In genomic region chr2:157077641-157078058, GRCm38 (mm10) we compare ENCODE assay signal across 10 mouse cellular contexts. TPM values are rescaled to one million over a fixed set of nuclear protein-coding genes. Genes with fewer than 3 reads are reported as not detected.
DNase-seq lines count a peak whose midpoint lies in the region; ATAC-seq and TF ChIP-seq lines count a peak whose summit lies in the region.
"Had no signal": no experiment of that assay in that cellular context is flagged by ENCODE, and none has a peak within 500 bp of the region (broad histone marks: within the 10 kb centered on the region; RNA-seq: fewer than 3 reads in every experiment).

No protein-coding gene starts in this region.

- H3K79me2 ChIP-seq in liver, adult 2 months (ENCODE audit: control insufficient read depth, insufficient read depth, low read length) = peaks cover 4% of the 10 kb centered on the region; the same call in 1 of the 2 replicates

- H3K27me3 ChIP-seq in embryonic facial prominence, embryonic 14.5 days (replicated peaks; ENCODE audit: control insufficient read depth, insufficient read depth, low read length) = no peaks in the 10 kb centered on the region
- 0 out of 2 replicates have a peak, but pooled peaks cover 4% of the 10 kb centered on the region for H3K27me3 ChIP-seq in heart, embryonic 12.5 days (replicated peaks)
- H3K27me3 ChIP-seq in kidney, embryonic 15.5 days = no peaks in the 10 kb centered on the region
- H3K27me3 ChIP-seq in liver, adult 2 months (ENCODE audit: control insufficient read depth, insufficient read depth, low read length) = peaks cover 10% of the 10 kb centered on the region
- no peaks in the 10 kb centered on the region for H3K27me3 ChIP-seq in midbrain, embryonic 14.5 days (ENCODE audit: control insufficient read depth, insufficient read depth, low read length)
- H3K27me3 ChIP-seq in stomach, embryonic 14.5 days (ENCODE audit: control insufficient read depth, insufficient read depth, low read length) = no peaks in the 10 kb centered on the region

- ATAC-seq in embryonic facial prominence, embryonic 14.5 days (ENCODE audit: low read depth) = no peak
- ATAC-seq in heart, embryonic 12.5 days (ENCODE audit: insufficient number of reproducible peaks, low FRiP score) = 0 out of 2 replicates have a peak, but pooled peaks have one; percentile 26
- ATAC-seq in kidney, embryonic 15.5 days (replicated peaks; ENCODE audit: low FRiP score) = peak; percentile 16; the same call in 1 of the 2 replicates
- no peak for ATAC-seq in midbrain, embryonic 14.5 days (ENCODE audit: low FRiP score, low TSS enrichment)
- no peak for ATAC-seq in stomach, embryonic 14.5 days (ENCODE audit: insufficient number of reproducible peaks, insufficient read depth, low FRiP score, low read depth)

- TF ChIP-seq POLR2A in liver, adult 2 months (IDR thresholded peaks at IDR 0.05; ENCODE audit: extremely low read depth, insufficient read depth, low read length) = no peak

- peak overlapping the region; percentile 70 for H3K4me2 ChIP-seq in embryonic facial prominence, embryonic 14.5 days (ENCODE audit: low read depth, low read length)
- peak overlapping the region; percentile 92 for H3K4me2 ChIP-seq in heart, embryonic 12.5 days
- peak overlapping the region; percentile 93 for H3K4me2 ChIP-seq in kidney, embryonic 15.5 days
- H3K4me2 ChIP-seq in midbrain, embryonic 14.5 days (ENCODE audit: low read length) = peak overlapping the region; percentile 100
- peak overlapping the region; percentile 92 for H3K4me2 ChIP-seq in stomach, embryonic 14.5 days (replicated peaks; ENCODE audit: low read depth, low read length)

- peak overlapping the region; percentile 92 for H3K4me3 ChIP-seq in embryonic facial prominence, embryonic 14.5 days (ENCODE audit: low read depth, low read length)
- H3K4me3 ChIP-seq in heart, embryonic 12.5 days = peak overlapping the region; percentile 76
- H3K4me3 ChIP-seq in kidney, embryonic 15.5 days (replicated peaks) = peak overlapping the region; percentile 85
- H3K4me3 ChIP-seq in liver, adult 2 months (ENCODE audit: insufficient read depth, low read depth, low read length) = peak overlapping the region; percentile 92
- H3K4me3 ChIP-seq in midbrain, embryonic 14.5 days (replicated peaks; ENCODE audit: low read depth, low read length) = peak overlapping the region; percentile 96
- peak overlapping the region; percentile 94 for H3K4me3 ChIP-seq in stomach, embryonic 14.5 days (ENCODE audit: low read depth, low read length)

- peaks cover 49% of the 10 kb centered on the region for H3K4me1 ChIP-seq in embryonic facial prominence, embryonic 14.5 days (ENCODE audit: control insufficient read depth, insufficient read depth, low read length)
- H3K4me1 ChIP-seq in heart, embryonic 12.5 days (replicated peaks) = peaks cover 61% of the 10 kb centered on the region
- H3K4me1 ChIP-seq in kidney, embryonic 15.5 days = peaks cover 70% of the 10 kb centered on the region
- H3K4me1 ChIP-seq in liver, adult 2 months (ENCODE audit: control insufficient read depth, insufficient read depth, low read length) = peaks cover 9% of the 10 kb centered on the region
- peaks cover 58% of the 10 kb centered on the region for H3K4me1 ChIP-seq in midbrain, embryonic 14.5 days (ENCODE audit: control insufficient read depth, insufficient read depth, low read length)
- H3K4me1 ChIP-seq in stomach, embryonic 14.5 days (ENCODE audit: control insufficient read depth, insufficient read depth, low read length) = peaks cover 49% of the 10 kb centered on the region

- TF ChIP-seq CTCF in liver, adult 2 months (IDR thresholded peaks at IDR 0.05; ENCODE audit: low read depth, low read length) = no peak

- peak overlapping the region; percentile 92 for H3K9ac ChIP-seq in embryonic facial prominence, embryonic 14.5 days (ENCODE audit: low read depth, low read length)
- H3K9ac ChIP-seq in heart, embryonic 12.5 days = peak overlapping the region; percentile 95
- H3K9ac ChIP-seq in kidney, embryonic 15.5 days = peak overlapping the region; percentile 97
- H3K9ac ChIP-seq in liver, adult 2 months (ENCODE audit: low read depth, low read length) = peak overlapping the region; percentile 78
- H3K9ac ChIP-seq in midbrain, embryonic 14.5 days (replicated peaks; ENCODE audit: low read length) = peak overlapping the region; percentile 98
- peak overlapping the region; percentile 95 for H3K9ac ChIP-seq in stomach, embryonic 14.5 days (replicated peaks; ENCODE audit: low read depth, low read length)

- H3K36me3 ChIP-seq in embryonic facial prominence, embryonic 14.5 days (ENCODE audit: control insufficient read depth, insufficient read depth, low read length) = peaks cover 24% of the 10 kb centered on the region; the same call in 1 of the 2 replicates
- 0 out of 2 replicates have a peak, but pooled peaks cover 5% of the 10 kb centered on the region for H3K36me3 ChIP-seq in heart, embryonic 12.5 days
- H3K36me3 ChIP-seq in kidney, embryonic 15.5 days = peaks cover 15% of the 10 kb centered on the region
- no peaks in the 10 kb centered on the region for H3K36me3 ChIP-seq in liver, adult 2 months (ENCODE audit: control insufficient read depth, insufficient read depth, low read length)
- peaks cover 10% of the 10 kb centered on the region for H3K36me3 ChIP-seq in midbrain, embryonic 14.5 days (ENCODE audit: control insufficient read depth, insufficient read depth, low read length)
- H3K36me3 ChIP-seq in stomach, embryonic 14.5 days (ENCODE audit: control insufficient read depth, insufficient read depth, low read length) = peaks cover 5% of the 10 kb centered on the region; the same call in 1 of the 2 replicates
- H3K36me3 ChIP-seq: G1E had no signal

- WGBS in embryonic facial prominence, embryonic 14.5 days = under 1% methylated on average over 15 of the region's 15 CpGs
- WGBS in heart, embryonic 12.5 days = 4% methylated on average over 15 of the region's 15 CpGs
- WGBS in kidney, embryonic 15.5 days = 0% methylated on average over 15 of the region's 15 CpGs
- 6% methylated on average over 15 of the region's 15 CpGs for WGBS in liver, adult 2 months
- WGBS in midbrain, embryonic 14.5 days = under 1% methylated on average over 15 of the region's 15 CpGs
- WGBS in stomach, embryonic 14.5 days = 1% methylated on average over 15 of the region's 15 CpGs

- H3K27ac ChIP-seq in embryonic facial prominence, embryonic 14.5 days (replicated peaks; ENCODE audit: low read depth, low read length) = peak overlapping the region; percentile 92
- peak overlapping the region; percentile 91 for H3K27ac ChIP-seq in heart, embryonic 12.5 days (ENCODE audit: poor library complexity, severe bottlenecking)
- peak overlapping the region; percentile 99 for H3K27ac ChIP-seq in kidney, embryonic 15.5 days
- peak overlapping the region; percentile 59 for H3K27ac ChIP-seq in liver, adult 2 months (replicated peaks; ENCODE audit: insufficient read depth, low read depth, low read length)
- peak overlapping the region; percentile 99 for H3K27ac ChIP-seq in midbrain, embryonic 14.5 days (replicated peaks; ENCODE audit: low read depth, low read length)
- H3K27ac ChIP-seq in stomach, embryonic 14.5 days (ENCODE audit: low read length) = peak overlapping the region; percentile 94

- no peaks in the 10 kb centered on the region for H3K9me3 ChIP-seq in embryonic facial prominence, embryonic 14.5 days (ENCODE audit: control insufficient read depth, low read length)
- no peaks in the 10 kb centered on the region for H3K9me3 ChIP-seq in heart, embryonic 12.5 days (replicated peaks)
- no peaks in the 10 kb centered on the region for H3K9me3 ChIP-seq in kidney, embryonic 15.5 days (replicated peaks)
- no peaks in the 10 kb centered on the region for H3K9me3 ChIP-seq in midbrain, embryonic 14.5 days (ENCODE audit: control insufficient read depth, low read length)
- H3K9me3 ChIP-seq in stomach, embryonic 14.5 days (ENCODE audit: control insufficient read depth, low read depth, low read length) = no peaks in the 10 kb centered on the region

- DNase-seq in thymus, postnatal 14 days = peak; percentile 9
- DNase-seq in thymus, postnatal 10 days (ENCODE audit: low spot score in 2 of 2) = no peak
- DNase-seq in embryonic facial prominence, embryonic 14.5 days (ENCODE audit: low spot score) = peak; percentile 88
- peak; percentile 54 for DNase-seq in liver, adult 2 months (ENCODE audit: extremely low read depth, low read depth, low spot score)
- DNase-seq in midbrain, embryonic 14.5 days = peak; percentile 75

RNA-seq across cellular contexts. Expression of gene Soga1, which starts 1.4 kb away (rescaled TPM):
- polyA plus RNA-seq in embryonic facial prominence, embryonic 14.5 days (2014; fragmentation: Nextera tagmentation; extraction: Ambion mirVana) = 5.2 and 6.3 TPM in 2 replicates
- 4.5 and 5.2 TPM in 2 replicates for polyA plus RNA-seq in heart, embryonic 12.5 days (2016; fragmentation: Nextera tagmentation; extraction: Ambion mirVana)
- 3.5 and 4.2 TPM in 2 replicates for polyA plus RNA-seq in kidney, embryonic 15.5 days (2015; fragmentation: Nextera tagmentation; extraction: Ambion mirVana)
- total RNA-seq in liver, adult 2 months (2014; rRNA removed) = 1.0 and 2.6 TPM in 2 replicates
- 1.1 and 1.5 TPM in 2 replicates for polyA plus RNA-seq in liver, adult 2 months (2012; rRNA removed)
- 12.0 and 13.1 TPM in 2 replicates for polyA plus RNA-seq in midbrain, embryonic 14.5 days (2014; fragmentation: Nextera tagmentation; extraction: Ambion mirVana)
- polyA plus RNA-seq in stomach, embryonic 14.5 days (2014; fragmentation: Nextera tagmentation; extraction: Ambion mirVana) = 7.3 and 8.1 TPM in 2 replicates

RNA-seq across cellular contexts. Expression of gene Tldc2, which starts 9.2 kb away (rescaled TPM):
- polyA plus RNA-seq in embryonic facial prominence, embryonic 14.5 days (2014; fragmentation: Nextera tagmentation; extraction: Ambion mirVana) = not detected in 2 replicates
- not detected in 2 replicates for polyA plus RNA-seq in heart, embryonic 12.5 days (2016; fragmentation: Nextera tagmentation; extraction: Ambion mirVana)
- 0.27 TPM in 1 of 2 replicates, not detected in the other for polyA plus RNA-seq in kidney, embryonic 15.5 days (2015; fragmentation: Nextera tagmentation; extraction: Ambion mirVana)
- total RNA-seq in liver, adult 2 months (2014; rRNA removed) = not detected in 2 replicates
- not detected in 2 replicates for polyA plus RNA-seq in liver, adult 2 months (2012; rRNA removed)
- not detected in 2 replicates for polyA plus RNA-seq in midbrain, embryonic 14.5 days (2014; fragmentation: Nextera tagmentation; extraction: Ambion mirVana)
- not detected in 2 replicates for polyA plus RNA-seq in stomach, embryonic 14.5 days (2014; fragmentation: Nextera tagmentation; extraction: Ambion mirVana)
- total RNA-seq: G1E; layer of hippocampus, postnatal 25 days had no signal
- polyA plus RNA-seq: G1E had no signal

RNA-seq across cellular contexts. Expression of gene Samhd1, which starts 57.4 kb away (rescaled TPM):
- polyA plus RNA-seq in embryonic facial prominence, embryonic 14.5 days (2014; fragmentation: Nextera tagmentation; extraction: Ambion mirVana) = 23.6 and 24.0 TPM in 2 replicates
- polyA plus RNA-seq in heart, embryonic 12.5 days (2016; fragmentation: Nextera tagmentation; extraction: Ambion mirVana) = 17.2 and 18.0 TPM in 2 replicates
- 25.3 and 27.2 TPM in 2 replicates for polyA plus RNA-seq in kidney, embryonic 15.5 days (2015; fragmentation: Nextera tagmentation; extraction: Ambion mirVana)
- total RNA-seq in liver, adult 2 months (2014; rRNA removed) = 22.8 and 26.9 TPM in 2 replicates
- 7.5 and 12.0 TPM in 2 replicates for polyA plus RNA-seq in liver, adult 2 months (2012; rRNA removed)
- 9.2 and 12.1 TPM in 2 replicates for polyA plus RNA-seq in midbrain, embryonic 14.5 days (2014; fragmentation: Nextera tagmentation; extraction: Ambion mirVana)
- 30.6 and 32.5 TPM in 2 replicates for polyA plus RNA-seq in stomach, embryonic 14.5 days (2014; fragmentation: Nextera tagmentation; extraction: Ambion mirVana)

Comparison
In these comparisons a context has a peak if more than half of its experiments do, and no peak if none do; other contexts are left out.
1. DNase-seq: peak in thymus, postnatal 14 days (single experiment), embryonic facial prominence, embryonic 14.5 days (single experiment), liver, adult 2 months (single experiment) and midbrain, embryonic 14.5 days (single experiment); none in thymus, postnatal 10 days (0 of 2).
2. ATAC-seq: peak in heart, embryonic 12.5 days (single experiment) and kidney, embryonic 15.5 days (single experiment); none in embryonic facial prominence, embryonic 14.5 days (single experiment), midbrain, embryonic 14.5 days (single experiment) and stomach, embryonic 14.5 days (single experiment).
3. Peak in every context shown above with its lines, with median percentiles within 50 percentile points of each other: H3K27ac ChIP-seq, H3K4me2 ChIP-seq, H3K4me3 ChIP-seq and H3K9ac ChIP-seq.